Mouse (Mus musculus): ENCODE data around the gene Dmrt2. TPM values are rescaled to one million over a fixed set of nuclear protein-coding genes. Genes with fewer than 3 reads are reported as not detected.

The Dmrt2 gene
- polyA plus RNA-seq, 1 experiment from 2014 or later = 0.27 TPM

DNA sequence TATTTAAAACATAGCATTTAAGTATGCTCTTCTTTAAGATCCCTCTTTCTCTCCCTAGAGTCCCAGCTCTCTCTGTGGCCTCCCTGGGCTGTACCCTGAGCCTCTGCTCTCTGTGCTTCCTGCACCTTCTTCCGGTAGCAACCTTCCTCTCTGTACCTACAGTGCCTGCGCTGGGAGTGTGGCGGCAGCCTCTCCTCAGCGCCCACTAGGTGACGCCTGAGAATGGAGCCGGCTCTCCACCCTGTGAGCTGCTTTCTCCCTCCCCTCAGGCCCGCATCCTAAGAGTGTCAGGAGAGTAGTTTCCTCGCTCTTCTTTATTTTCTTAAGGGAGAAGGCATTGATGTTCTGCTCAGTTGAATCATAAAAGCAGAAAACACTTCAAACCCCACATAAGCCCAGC lies 41.2 kb downstream of the Dmrt2 start:
- no peaks in the 10 kb centered on the region for H3K27me3 ChIP-seq (replicated peaks)
- H3K9me3 ChIP-seq (replicated peaks) = no peaks in the 10 kb centered on the region
- 10% methylated on average over 8 of the region's 8 CpGs for WGBS
- H3K9ac ChIP-seq (replicated peaks) = no peak overlapping the region
- ATAC-seq (ENCODE audit: low FRiP score) = peak; percentile 88; the same call in 1 of the 2 replicates
- no peak overlapping the region for H3K4me2 ChIP-seq
- H3K36me3 ChIP-seq = no peaks in the 10 kb centered on the region
- no peak overlapping the region for H3K27ac ChIP-seq (replicated peaks)
- 0 out of 2 replicates have a peak, but pooled peaks cover 5% of the 10 kb centered on the region for H3K4me1 ChIP-seq
- H3K4me3 ChIP-seq (replicated peaks) = no peak overlapping the region

DNA sequence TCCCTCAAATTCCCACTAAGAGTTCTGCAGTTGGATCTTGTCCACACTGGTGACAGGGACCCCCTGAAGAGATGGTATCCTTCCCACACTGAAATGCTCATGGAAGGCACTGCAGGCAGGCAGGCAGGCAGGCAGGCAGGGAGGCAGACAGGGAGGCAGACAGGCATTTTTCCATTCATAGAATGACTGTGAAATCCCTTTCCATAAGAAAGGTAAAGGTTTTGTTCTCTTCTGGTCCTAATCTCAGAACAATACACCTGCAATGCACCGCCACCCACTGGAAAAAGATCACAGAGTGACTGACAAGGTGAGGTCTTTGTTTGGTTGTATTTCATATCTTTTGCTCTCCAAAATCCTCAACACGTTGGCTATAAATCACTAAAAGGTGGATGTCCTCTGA lies 42.7 kb downstream of the Dmrt2 start:
- 67% methylated on average over 2 of the region's 2 CpGs for WGBS
- H3K27me3 ChIP-seq (replicated peaks) = no peaks in the 10 kb centered on the region
- H3K4me3 ChIP-seq (replicated peaks) = no peak overlapping the region
- no peak overlapping the region for H3K4me2 ChIP-seq
- ATAC-seq (ENCODE audit: low FRiP score) = no peak
- no peak overlapping the region for H3K9ac ChIP-seq (replicated peaks)
- no peaks in the 10 kb centered on the region for H3K9me3 ChIP-seq (replicated peaks)
- 0 out of 2 replicates have a peak, but pooled peaks cover 5% of the 10 kb centered on the region for H3K4me1 ChIP-seq
- H3K27ac ChIP-seq (replicated peaks) = no peak overlapping the region
- H3K36me3 ChIP-seq = no peaks in the 10 kb centered on the region

DNA sequence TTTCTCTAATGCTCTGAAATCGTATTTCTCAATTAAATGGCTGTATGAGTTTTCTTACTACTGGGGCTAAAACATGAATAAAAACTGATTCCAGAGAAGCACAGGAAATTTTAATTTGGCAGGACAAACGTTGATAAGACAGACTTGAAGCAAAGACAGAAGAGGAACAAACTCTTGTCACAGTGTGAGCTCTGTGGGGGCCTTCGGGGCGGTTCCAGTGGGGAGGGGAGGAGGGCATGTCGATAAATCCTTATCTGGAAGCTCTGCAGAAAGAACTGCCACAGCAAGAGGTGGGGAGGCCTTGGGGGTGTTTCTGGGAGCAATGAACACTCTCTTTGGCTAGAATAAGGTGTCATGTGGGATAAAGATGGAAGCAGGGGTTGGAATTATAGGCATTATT lies 50.4 kb downstream of the Dmrt2 start:
- H3K4me3 ChIP-seq (replicated peaks) = no peak overlapping the region
- no peaks in the 10 kb centered on the region for H3K9me3 ChIP-seq (replicated peaks)
- no peak overlapping the region for H3K4me2 ChIP-seq
- no peaks in the 10 kb centered on the region for H3K36me3 ChIP-seq
- H3K4me1 ChIP-seq = no peaks in the 10 kb centered on the region
- H3K27ac ChIP-seq (replicated peaks) = no peak overlapping the region
- no peaks in the 10 kb centered on the region for H3K27me3 ChIP-seq (replicated peaks)
- ATAC-seq (ENCODE audit: low FRiP score) = no peak
- no peak overlapping the region for H3K9ac ChIP-seq (replicated peaks)
- 72% methylated on average over 5 of the region's 5 CpGs for WGBS

Other genes starting within 250 kb of the Dmrt2 start
- 0.10 TPM in 1 of 2 replicates, not detected in the other for gene Dmrt1, start 166.8 kb upstream of the Dmrt2 start, polyA plus RNA-seq (2015; fragmentation: Nextera tagmentation; extraction: Ambion mirVana)
- gene Dmrt3, start 62.1 kb upstream of the Dmrt2 start, polyA plus RNA-seq (2015; fragmentation: Nextera tagmentation; extraction: Ambion mirVana) = 1.8 and 1.9 TPM in 2 replicates